8 mouse cellular contexts compared by ENCODE assay signal in genomic region chr4:155488232-155489025, GRCm38 (mm10). TPM values are rescaled to one million over a fixed set of nuclear protein-coding genes. Genes with fewer than 3 reads are reported as not detected.
DNase-seq lines count a peak whose midpoint lies in the region; ATAC-seq and TF ChIP-seq lines count a peak whose summit lies in the region.

No protein-coding gene starts in this region.

- 65% methylated on average over 8 of the region's 8 CpGs for WGBS in embryonic facial prominence, embryonic 15.5 days
- 14% methylated on average over 8 of the region's 8 CpGs for WGBS in large intestine, adult 2 months

- TF ChIP-seq CTCF in C2C12 (IDR thresholded peaks at IDR 0.05; ENCODE audit: control insufficient read depth, insufficient read depth, insufficient read length) (no peak), MEL (IDR thresholded peaks at IDR 0.05 in 2 of 3, conservative IDR thresholded peaks at IDR 0.05 in 1 of 3; ENCODE audit: control insufficient read depth in 1 of 3, insufficient read depth in 1 of 3, low read depth in 2 of 3, low read length in 3 of 3, poor library complexity in 1 of 3, severe bottlenecking in 1 of 3) (no peak)

- TF ChIP-seq EP300 in MEL (IDR thresholded peaks at IDR 0.05; ENCODE audit: low read depth in 1 of 2, low read length in 2 of 2) = no peak; a peak in 1 of 4 replicates

- H3K4me3 ChIP-seq in C2C12 (ENCODE audit: insufficient read depth, poor library complexity, severe bottlenecking) (no peak overlapping the region), MEL (ENCODE audit: control insufficient read depth in 1 of 2, insufficient read depth in 1 of 2, low read depth in 2 of 2, low read length in 2 of 2) (no peak overlapping the region)
- H3K4me3 ChIP-seq in embryonic facial prominence, embryonic 15.5 days (replicated peaks) = no peak overlapping the region

- peak overlapping the region; percentile 40 for H3K9ac ChIP-seq in MEL (ENCODE audit: control insufficient read depth, low read depth, low read length, poor library complexity, severe bottlenecking)
- H3K9ac ChIP-seq in embryonic facial prominence, embryonic 15.5 days = no peak overlapping the region

- H3K79me3 ChIP-seq in C2C12 (ENCODE audit: low read depth) = peaks cover 21% of the 10 kb centered on the region

- H3K36me3 ChIP-seq in C2C12 (ENCODE audit: control insufficient read depth, insufficient read depth) = no peaks in the 10 kb centered on the region
- peaks cover 0 to 42% of the 10 kb centered on the region in 2 experiments; a peak in 2 of 4 replicates for H3K36me3 ChIP-seq in MEL (ENCODE audit: control insufficient read depth in 1 of 2, insufficient read depth in 2 of 2, low read length in 2 of 2)
- no peaks in the 10 kb centered on the region for H3K36me3 ChIP-seq in embryonic facial prominence, embryonic 15.5 days

- DNase-seq in MEL (ENCODE audit: low read depth, low spot score) = peak; percentile 75
- DNase-seq in heart, postnatal 25 days (ENCODE audit: low spot score) = peak; percentile 62
- peak; percentile 94 for DNase-seq in large intestine, adult 2 months (ENCODE audit: low read depth, low spot score)
- DNase-seq in testis, postnatal 10 days (ENCODE audit: low spot score) = peak; percentile 58
- DNase-seq in thymus, postnatal 36 days = no peak

- TF ChIP-seq RAD21 in MEL (IDR thresholded peaks at IDR 0.05; ENCODE audit: low read depth, low read length) = no peak

- no peaks in the 10 kb centered on the region for H3K9me3 ChIP-seq in MEL (replicated peaks; ENCODE audit: insufficient read depth, low read length)
- no peaks in the 10 kb centered on the region for H3K9me3 ChIP-seq in embryonic facial prominence, embryonic 15.5 days (replicated peaks)

- TF ChIP-seq POLR2A in MEL (IDR thresholded peaks at IDR 0.05; ENCODE audit: control insufficient read depth in 1 of 2, insufficient read depth in 1 of 2, low read depth in 1 of 2, low read length in 2 of 2, poor library complexity in 1 of 2) = no peak

- H3K27ac ChIP-seq in MEL (ENCODE audit: control insufficient read depth, low read depth, low read length) = peak overlapping the region; percentile 82
- peak overlapping the region; percentile 66 for H3K27ac ChIP-seq in embryonic facial prominence, embryonic 15.5 days (replicated peaks)

- intact Hi-C loops in heart, postnatal 25 days (cut with DNase I) = no loop called here

- no peaks in the 10 kb centered on the region for H3K27me3 ChIP-seq in C2C12 (ENCODE audit: control insufficient read depth, insufficient read depth, insufficient read length)
- no peaks in the 10 kb centered on the region for H3K27me3 ChIP-seq in MEL (ENCODE audit: control insufficient read depth in 1 of 2, insufficient read depth in 2 of 2, low read length in 2 of 2)
- H3K27me3 ChIP-seq in embryonic facial prominence, embryonic 15.5 days = no peaks in the 10 kb centered on the region

- H3K4me1 ChIP-seq in MEL (ENCODE audit: control insufficient read depth in 1 of 2, insufficient read depth in 2 of 2, low read length in 2 of 2) = peaks cover 19 to 41% of the 10 kb centered on the region in 2 experiments
- H3K4me1 ChIP-seq in embryonic facial prominence, embryonic 15.5 days = peaks cover 25% of the 10 kb centered on the region

- ATAC-seq in embryonic facial prominence, embryonic 15.5 days (ENCODE audit: insufficient number of reproducible peaks, low FRiP score, low TSS enrichment, low read depth) = 0 out of 2 replicates have a peak, but pooled peaks have one; percentile 21
- peak; percentile 63 for ATAC-seq in megakaryocyte-erythroid progenitor cell, adult 5-6 weeks (replicated peaks; ENCODE audit: low FRiP score, low TSS enrichment, poor library complexity, severe bottlenecking)

- H3ac ChIP-seq in C2C12 (ENCODE audit: control insufficient read depth, insufficient read length, low read depth) = peak overlapping the region; percentile 39

- no peak overlapping the region for H3K4me2 ChIP-seq in embryonic facial prominence, embryonic 15.5 days (replicated peaks)

- H3K79me2 ChIP-seq in C2C12 (ENCODE audit: control insufficient read depth, insufficient read depth) (peaks cover 26% of the 10 kb centered on the region), MEL (ENCODE audit: control insufficient read depth, insufficient read depth, low read length, poor library complexity) (peaks cover 21% of the 10 kb centered on the region)

TF ChIP-seq in C2C12, 6 proteins besides CTCF, POLR2A, EP300 and RAD21:
- no peak for TF ChIP-seq FOSL1 (IDR thresholded peaks at IDR 0.05; ENCODE audit: insufficient read depth, low read length, poor library complexity, severe bottlenecking)
- no peak for TF ChIP-seq CEBPB (IDR thresholded peaks at IDR 0.05; ENCODE audit: low read depth)
- no peak for TF ChIP-seq MYOG (IDR thresholded peaks at IDR 0.05; ENCODE audit: control insufficient read depth, extremely low read depth, insufficient read length)
- TF ChIP-seq MAX (IDR thresholded peaks at IDR 0.05) = no peak
- no peak for TF ChIP-seq MYOD1 (IDR thresholded peaks at IDR 0.05; ENCODE audit: control insufficient read depth, insufficient read length, low read depth)
- no peak for TF ChIP-seq USF1 (IDR thresholded peaks at IDR 0.05; ENCODE audit: low read depth)

TF ChIP-seq in MEL, 35 proteins besides CTCF, POLR2A, EP300 and RAD21:
- TF ChIP-seq MYB (IDR thresholded peaks at IDR 0.05; ENCODE audit: low read depth, low read length) (no peak), HCFC1 (IDR thresholded peaks at IDR 0.05; ENCODE audit: low read depth, low read length) (no peak), POLR2AphosphoS2 (IDR thresholded peaks at IDR 0.05; ENCODE audit: low read length) (no peak), NRF1 (IDR thresholded peaks at IDR 0.05; ENCODE audit: insufficient read depth, low read depth, low read length, poor library complexity, severe bottlenecking) (no peak), ZC3H11A (IDR thresholded peaks at IDR 0.05; ENCODE audit: low read depth, low read length) (no peak), ZMIZ1 (IDR thresholded peaks at IDR 0.05; ENCODE audit: low read depth, low read length) (no peak), ZKSCAN1 (IDR thresholded peaks at IDR 0.05; ENCODE audit: low read depth, low read length) (no peak), MXI1 (IDR thresholded peaks at IDR 0.05; ENCODE audit: low read depth, low read length) (no peak), ETS1 (IDR thresholded peaks at IDR 0.05; ENCODE audit: low read depth, low read length) (0 out of 2 replicates have a peak, but pooled peaks have one; percentile 9), MEF2A (IDR thresholded peaks at IDR 0.05; ENCODE audit: extremely low read depth, insufficient replicate concordance, low read depth, low read length, poor library complexity, severe bottlenecking) (no peak), JUND (IDR thresholded peaks at IDR 0.05; ENCODE audit: low read depth, low read length) (no peak), E2F4 (IDR thresholded peaks at IDR 0.05; ENCODE audit: borderline replicate concordance, low read depth, low read length) (no peak), SIN3A (IDR thresholded peaks at IDR 0.05; ENCODE audit: low read length) (no peak; the same call in 1 of the 2 replicates), CHD2 (IDR thresholded peaks at IDR 0.05; ENCODE audit: low read length) (no peak), MYC (IDR thresholded peaks at IDR 0.05; ENCODE audit: low read depth, low read length) (0 out of 2 replicates have a peak, but pooled peaks have one; percentile 13), TCF12 (IDR thresholded peaks at IDR 0.05; ENCODE audit: low read depth, low read length) (0 out of 2 replicates have a peak, but pooled peaks have one; percentile 1), USF1 (IDR thresholded peaks at IDR 0.05; ENCODE audit: low read depth, low read length) (no peak), USF2 (IDR thresholded peaks at IDR 0.05; ENCODE audit: borderline replicate concordance in 1 of 2, insufficient read depth in 1 of 2, low read depth in 1 of 2, low read length in 2 of 2) (no peak), SMC3 (IDR thresholded peaks at IDR 0.05; ENCODE audit: low read depth, low read length) (no peak), BHLHE40 (IDR thresholded peaks at IDR 0.05; ENCODE audit: borderline replicate concordance, low read depth, low read length) (no peak), MAZ (IDR thresholded peaks at IDR 0.05; ENCODE audit: low read depth, low read length) (no peak), GATA1 (IDR thresholded peaks at IDR 0.05; ENCODE audit: low read depth, low read length) (peak; percentile 39; the same call in 1 of the 2 replicates)

RNA-seq across cellular contexts. Expression of gene Gnb1, which starts 2.7 kb away (rescaled TPM):
- polyA plus RNA-seq in C2C12 (2012; fragmentation: generic; extraction: Trizol) (338 TPM), MEL (2012; ENCODE audit: insufficient read depth in 1 of 2, insufficient read length in 2 of 2, low read depth in 1 of 2, low replicate concordance in 2 of 2, missing spikeins in 1 of 2) (100 to 1,000 TPM in 1 of 2 experiments, not detected in 1; 489 TPM)
- total RNA-seq in MEL (2012; rRNA removed) = 78.1 and 94.7 TPM in 2 replicates
- polyA plus RNA-seq in embryonic facial prominence, embryonic 15.5 days (2015; fragmentation: Nextera tagmentation; extraction: Ambion mirVana) = 445 and 456 TPM in 2 replicates
- 100 to 1,000 TPM; 166 to 196 TPM for total RNA-seq in heart, postnatal 25 days (2021)
- 1,100 and 1,475 TPM in 2 replicates for polyA plus RNA-seq in large intestine, adult 2 months (2012; rRNA removed)
- total RNA-seq in megakaryocyte-erythroid progenitor cell, adult 5-6 weeks (2014; fragmentation: Nextera tagmentation) = 219 and 229 TPM in 2 replicates
- 109 and 158 TPM in 2 replicates for total RNA-seq in megakaryocyte-erythroid progenitor cell, adult 5-6 weeks (2017)

RNA-seq across cellular contexts. Expression of gene Tmem52, which starts 19.5 kb away (rescaled TPM):
- polyA plus RNA-seq in C2C12 (2012; fragmentation: generic; extraction: Trizol) (not detected), MEL (2012; ENCODE audit: insufficient read depth in 1 of 2, insufficient read length in 2 of 2, low read depth in 1 of 2, low replicate concordance in 2 of 2, missing spikeins in 1 of 2) (not detected)
- not detected in 2 replicates for total RNA-seq in MEL (2012; rRNA removed)
- polyA plus RNA-seq in embryonic facial prominence, embryonic 15.5 days (2015; fragmentation: Nextera tagmentation; extraction: Ambion mirVana) = 1.2 and 1.3 TPM in 2 replicates
- 1 to 10 TPM; 7.1 to 8.1 TPM for total RNA-seq in heart, postnatal 25 days (2021)
- 0.57 and 2.5 TPM in 2 replicates for polyA plus RNA-seq in large intestine, adult 2 months (2012; rRNA removed)
- not detected in 2 replicates for total RNA-seq in megakaryocyte-erythroid progenitor cell, adult 5-6 weeks (2014; fragmentation: Nextera tagmentation)
- total RNA-seq in megakaryocyte-erythroid progenitor cell, adult 5-6 weeks (2017) = not detected in 2 replicates

Comparison
In these comparisons a context has a peak if more than half of its experiments do, and no peak if none do; other contexts are left out.
1. DNase-seq: peak in MEL (single experiment), heart, postnatal 25 days (single experiment), large intestine, adult 2 months (single experiment) and testis, postnatal 10 days (single experiment); none in thymus, postnatal 36 days (0 of 2).